Mouse (Mus musculus) midbrain, embryonic 14.5 days (tissue): Measurements from ENCODE around the gene Myod1. TPM values are rescaled to one million over a fixed set of nuclear protein-coding genes. Genes with fewer than 3 reads are reported as not detected.

Source experiments
- ATAC-seq: fragments of 200-750 bp; cut with Nextera tagmentation; 2 replicates; pipeline ENCODE4 v1.8.0; 2017; ENCODE audit warnings: moderate number of reproducible peaks, moderate library complexity; ENCODE audit not compliant: low FRiP score, low TSS enrichment
- DNase-seq: peaks from one replicate; pipeline ENCODE4 v3.0.0-alpha.2; 2015
- H3K27ac ChIP-seq: fragments of 300-500 bp; sonication (generic); replicated peaks from 2 replicates; pipeline ENCODE4 v1.5.1; 2014; ENCODE audit warnings: mild to moderate bottlenecking, low read depth, low read length, moderate library complexity
- H3K27me3 ChIP-seq: fragments of 300-500 bp; sonication (generic); 2 replicates; pipeline ENCODE4 v1.6.1; 2014; ENCODE audit warnings: low read length, control low read depth, mixed read lengths; ENCODE audit not compliant: control insufficient read depth, insufficient read depth
- H3K36me3 ChIP-seq: fragments of 300-500 bp; sonication (generic); 2 replicates; pipeline ENCODE4 v1.6.1; 2014; ENCODE audit warnings: low read length, control low read depth; ENCODE audit not compliant: control insufficient read depth, insufficient read depth
- H3K4me1 ChIP-seq: fragments of 300-500 bp; sonication (generic); 2 replicates; pipeline ENCODE4 v1.6.1; 2014; ENCODE audit warnings: mild to moderate bottlenecking, antibody characterized with exemption, low read length, control low read depth; ENCODE audit not compliant: control insufficient read depth, insufficient read depth
- H3K4me2 ChIP-seq: fragments of 300-500 bp; sonication (generic); 2 replicates; pipeline ENCODE4 v1.6.1; 2014; ENCODE audit warnings: mild to moderate bottlenecking, low read length, moderate library complexity
- H3K4me3 ChIP-seq: fragments of 300-500 bp; sonication (generic); replicated peaks from 2 replicates; pipeline ENCODE4 v1.5.1; 2014; ENCODE audit warnings: low read depth, low read length
- H3K9ac ChIP-seq: fragments of 300-500 bp; sonication (generic); replicated peaks from 2 replicates; pipeline ENCODE4 v1.6.1; 2014; ENCODE audit warnings: mild to moderate bottlenecking, low read length, moderate library complexity
- H3K9me3 ChIP-seq: fragments of 300-500 bp; sonication (generic); 2 replicates; pipeline ENCODE4 v1.6.1; 2016; ENCODE audit warnings: low read length, control low read depth, mixed read lengths; ENCODE audit not compliant: control insufficient read depth
- WGBS: fragments of 180-500 bp; shearing (Covaris S2); extraction: QIAGEN DNeasy Blood & Tissue Kit; methylation state at CpG from one replicate; pipeline ENCODE4 v1.1.7; 2014; 5-methylcytosine and 5-hydroxymethylcytosine counted together
- polyA plus RNA-seq: library from polyadenylated mRNA; unstranded; fragments of >200 nt; fragmentation: Nextera tagmentation; extraction: Ambion mirVana; gene quantifications from 2 replicates; pipeline ENCODE4 v1.2.1, GENCODE M21; 2014

The Myod1 gene
- polyA plus RNA-seq, 1 experiment from 2014 or later, result not detected

- DNase-seq (no peak), ATAC-seq (no peak)
- Histone ChIP-seq H3K4me2 (peak overlapping the region; percentile 75), H3K36me3 (no peaks in the 10 kb centered on the region), H3K4me3 (no peak overlapping the region), H3K9me3 (no peaks in the 10 kb centered on the region), H3K4me1 (peaks cover 28% of the 10 kb centered on the region), H3K27ac (peak overlapping the region; percentile 88; the same call in 1 of the 2 replicates), H3K9ac (no peak overlapping the region), H3K27me3 (peaks cover 36% of the 10 kb centered on the region)
- WGBS, result 41% methylated on average over 6 of the region's 6 CpGs
Measured at GRCm38 (mm10) chr7:46395571-46395970, 19.3 kb downstream of the Myod1 start.

GRCm38 (mm10) chr7:46396231-46396927 is 20.1 kb downstream of the Myod1 start, which contains the start of gene Kcnc1:
Gene Kcnc1, plus strand, starts transcription at chr7:46396497.
- peak within 1 kb of the TSS; percentile 91 for H3K4me3 ChIP-seq
- peak within 1 kb of the TSS; percentile 88 for H3K27ac ChIP-seq
- no peaks in the 10 kb centered on the region for H3K36me3 ChIP-seq
- H3K4me2 ChIP-seq, result peak within 1 kb of the TSS; percentile 75
- ATAC-seq (peak; percentile 74), DNase-seq (peak; percentile 94)
- H3K9ac ChIP-seq, result peak within 1 kb of the TSS; percentile 88
- no peaks in the 10 kb centered on the region for H3K9me3 ChIP-seq
- H3K4me1 ChIP-seq, result peaks cover 34% of the 10 kb centered on the region
- peaks cover 36% of the 10 kb centered on the region for H3K27me3 ChIP-seq
- WGBS, result under 1% methylated on average over 88 of the region's 93 CpGs

GRCm38 (mm10) chr7:46396928-46397731 is 20.9 kb downstream of the Myod1 start:
- peak overlapping the region; percentile 75 for H3K4me2 ChIP-seq
- ATAC-seq (peak; percentile 35), DNase-seq (peak; percentile 80)
- H3K9me3 ChIP-seq, result no peaks in the 10 kb centered on the region
- no peaks in the 10 kb centered on the region for H3K36me3 ChIP-seq
- peak overlapping the region; percentile 91 for H3K4me3 ChIP-seq
- H3K9ac ChIP-seq, result peak overlapping the region; percentile 88
- H3K27me3 ChIP-seq, result peaks cover 36% of the 10 kb centered on the region
- peaks cover 39% of the 10 kb centered on the region for H3K4me1 ChIP-seq
- WGBS, result under 1% methylated on average over 64 of the region's 64 CpGs
- H3K27ac ChIP-seq, result peak overlapping the region; percentile 88

GRCm38 (mm10) chr7:46397732-46398333 is 21.6 kb downstream of the Myod1 start:
- Histone ChIP-seq H3K36me3 (no peaks in the 10 kb centered on the region), H3K4me1 (peaks cover 42% of the 10 kb centered on the region), H3K27ac (no peak overlapping the region; the same call in 1 of the 2 replicates), H3K4me2 (peak overlapping the region; percentile 75), H3K27me3 (peaks cover 36% of the 10 kb centered on the region), H3K9me3 (no peaks in the 10 kb centered on the region), H3K4me3 (peak overlapping the region; percentile 91), H3K9ac (peak overlapping the region; percentile 88)
- WGBS, result 7% methylated on average over 70 of the region's 70 CpGs
- ATAC-seq (no peak), DNase-seq (no peak)

- Histone ChIP-seq H3K9me3 (no peaks in the 10 kb centered on the region), H3K27ac (no peak overlapping the region), H3K4me2 (peak overlapping the region; percentile 75), H3K27me3 (peaks cover 36% of the 10 kb centered on the region), H3K9ac (peak overlapping the region; percentile 34; the same call in 1 of the 2 replicates), H3K4me3 (peak overlapping the region; percentile 91), H3K4me1 (peaks cover 43% of the 10 kb centered on the region), H3K36me3 (no peaks in the 10 kb centered on the region)
- WGBS, result 59% methylated on average over 4 of the region's 4 CpGs
- ATAC-seq (no peak), DNase-seq (no peak)
Measured at GRCm38 (mm10) chr7:46398612-46399011, 22.3 kb downstream of the Myod1 start.

- Histone ChIP-seq H3K9ac (no peak overlapping the region), H3K4me3 (peak overlapping the region; percentile 91), H3K4me2 (peak overlapping the region; percentile 75), H3K4me1 (peaks cover 43% of the 10 kb centered on the region), H3K27me3 (peaks cover 26% of the 10 kb centered on the region), H3K9me3 (no peaks in the 10 kb centered on the region), H3K27ac (no peak overlapping the region), H3K36me3 (no peaks in the 10 kb centered on the region)
- WGBS, result 93% methylated on average over 1 of the region's 1 CpGs
- no peak for ATAC-seq
- DNase-seq, result no peak
Measured at GRCm38 (mm10) chr7:46399676-46400075, 23.4 kb downstream of the Myod1 start.

GRCm38 (mm10) chr7:46400346-46400745 is 24.1 kb downstream of the Myod1 start:
- Histone ChIP-seq H3K27me3 (peaks cover 19% of the 10 kb centered on the region), H3K36me3 (no peaks in the 10 kb centered on the region), H3K4me2 (peak overlapping the region; percentile 75), H3K27ac (0 out of 2 replicates have a peak overlapping the region, but pooled peaks have one; percentile 13), H3K9me3 (no peaks in the 10 kb centered on the region), H3K9ac (peak overlapping the region; percentile 36; the same call in 1 of the 2 replicates), H3K4me1 (peaks cover 43% of the 10 kb centered on the region), H3K4me3 (peak overlapping the region; percentile 91)
- ATAC-seq (no peak), DNase-seq (peak; percentile 60)
- 36% methylated on average over 8 of the region's 8 CpGs for WGBS

GRCm38 (mm10) chr7:46401371-46402180 is 25.3 kb downstream of the Myod1 start:
- Histone ChIP-seq H3K36me3 (no peaks in the 10 kb centered on the region), H3K9me3 (no peaks in the 10 kb centered on the region), H3K27ac (no peak overlapping the region), H3K4me2 (peak overlapping the region; percentile 75), H3K4me3 (peak overlapping the region; percentile 91; the same call in 1 of the 2 replicates), H3K9ac (no peak overlapping the region), H3K27me3 (peaks cover 15% of the 10 kb centered on the region; the same call in 1 of the 2 replicates), H3K4me1 (peaks cover 43% of the 10 kb centered on the region)
- ATAC-seq (no peak), DNase-seq (no peak)
- WGBS, result 78% methylated on average over 3 of the region's 3 CpGs
